Mouse (Mus musculus) adipose tissue, adult 10 weeks (tissue): ENCODE data around the gene Olfr1448. TPM values are rescaled to one million over a fixed set of nuclear protein-coding genes. Genes with fewer than 3 reads are reported as not detected.

Source experiments
- polyA plus RNA-seq: library from polyadenylated mRNA; stranded (reverse); fragments of 350-450 nt; fragmentation: Illumina TruSeq; extraction: RNeasy Lipid Tissue Mini Kit (QIAGEN cat#74804); gene quantifications from one replicate; pipeline ENCODE4 v1.2.3, GENCODE M21; 2014; ENCODE audit warnings: low read depth, low replicate concordance

Gene Olfr1448
- polyA plus RNA-seq, result not detected

DNA sequence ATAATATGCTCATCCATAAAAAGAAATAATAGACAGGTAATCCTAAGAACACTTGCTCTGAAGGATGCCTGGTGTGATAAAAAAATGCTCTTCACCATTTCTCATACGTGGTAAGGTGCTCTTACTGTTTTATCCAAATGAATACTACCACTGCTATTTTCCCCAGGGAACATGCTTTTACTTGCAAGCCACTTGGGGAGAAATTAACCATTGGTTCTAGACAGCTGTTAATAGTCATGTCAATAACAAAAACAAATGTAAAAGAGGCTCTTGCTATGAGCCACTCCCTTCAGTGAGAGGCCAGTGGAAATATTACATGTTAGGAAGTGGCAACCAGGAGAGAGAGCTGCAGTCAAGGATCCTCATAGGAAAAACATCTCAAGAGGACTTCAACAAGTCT, at the start of gene Olfr1448:
Gene Olfr1448, minus strand, starts transcription at position 101 of the 400 bp plus-strand sequence.

DNA sequence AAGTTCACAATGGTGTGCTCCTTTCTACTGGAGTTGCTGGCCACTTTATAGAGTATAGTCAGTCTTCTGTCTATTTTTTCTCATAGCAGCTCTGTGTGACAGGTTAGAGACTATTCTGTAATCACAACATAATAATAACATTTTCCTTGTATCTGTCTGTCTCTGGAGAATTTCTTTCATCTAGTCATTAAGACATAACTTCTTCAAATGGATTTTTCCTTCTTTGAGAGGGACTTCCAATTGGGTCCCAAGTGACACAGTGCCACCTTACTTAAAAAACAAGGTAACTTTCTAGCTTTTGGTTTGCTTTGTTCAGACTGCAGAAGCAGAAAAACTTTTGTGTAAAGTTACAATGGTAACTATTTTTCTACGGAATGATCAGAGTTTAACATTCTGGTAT, 25.7 kb upstream of the Olfr1448 start, which contains the start of gene Olfr1450:
Gene Olfr1450, plus strand, starts transcription at position 301 of the 400 bp plus-strand sequence.

DNA sequence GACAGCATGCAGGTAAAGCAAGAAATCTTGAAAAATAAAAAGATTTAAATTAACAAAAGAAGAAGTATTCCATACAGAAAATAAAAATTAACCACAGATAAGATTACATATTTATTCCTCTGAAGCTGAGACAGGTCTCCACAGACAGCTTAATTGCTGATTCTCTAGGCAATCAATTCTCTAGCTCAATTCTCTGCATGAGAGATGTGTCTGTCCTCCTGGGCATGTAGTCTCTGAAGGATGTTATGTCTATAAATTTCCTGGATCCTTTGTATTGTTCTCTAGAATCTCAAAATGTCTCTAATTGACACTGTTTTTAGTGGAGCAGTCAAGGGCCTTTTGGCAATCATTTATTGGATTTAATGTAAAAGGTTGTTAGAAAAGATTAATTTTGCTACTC, 6.3 kb upstream of the Olfr1448 start, which contains the start of gene Olfr1449:
Gene Olfr1449, plus strand, starts transcription at position 301 of the 400 bp plus-strand sequence.

DNA sequence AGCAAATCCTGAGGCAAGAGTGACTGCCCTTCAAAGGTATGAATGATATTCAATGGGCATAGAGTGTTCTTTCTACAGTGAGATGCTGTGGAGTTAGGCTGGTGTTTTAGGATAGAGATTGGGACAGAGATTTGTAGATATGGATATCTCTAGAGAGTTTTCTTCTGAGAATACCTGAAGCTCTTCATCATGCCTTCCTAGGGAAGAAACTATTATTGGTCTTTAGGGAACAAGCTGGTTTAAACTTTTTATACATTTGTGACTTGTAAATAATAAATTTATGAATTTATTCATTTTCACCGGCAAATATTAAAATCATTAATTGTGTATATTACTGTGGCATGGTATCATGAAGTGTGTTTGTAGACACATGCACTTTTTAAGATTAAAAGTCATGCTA, 20.6 kb downstream of the Olfr1448 start, which contains the start of gene Olfr1447:
Gene Olfr1447, minus strand, starts transcription at position 101 of the 400 bp plus-strand sequence.

DNA sequence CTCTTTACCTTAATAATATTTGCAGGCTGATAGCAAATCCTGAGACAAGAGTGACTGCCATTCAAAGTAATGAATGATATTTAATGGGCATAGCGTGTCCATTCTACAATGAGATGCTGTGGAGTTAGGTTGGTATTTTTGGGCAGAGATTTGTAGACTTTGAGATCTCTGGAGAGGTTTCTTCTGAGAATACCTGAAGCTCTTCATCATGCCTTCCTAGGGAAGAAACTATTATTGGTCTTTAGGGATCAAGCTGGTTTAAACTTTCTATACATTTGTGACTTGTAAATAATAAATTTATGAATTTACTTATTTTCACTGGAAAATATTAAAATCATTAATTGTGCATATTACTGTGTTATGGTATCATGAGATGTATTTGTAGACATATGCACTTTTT, 30.8 kb downstream of the Olfr1448 start, which contains the start of gene Olfr1446:
Gene Olfr1446, minus strand, starts transcription at position 101 of the 400 bp plus-strand sequence.

DNA sequence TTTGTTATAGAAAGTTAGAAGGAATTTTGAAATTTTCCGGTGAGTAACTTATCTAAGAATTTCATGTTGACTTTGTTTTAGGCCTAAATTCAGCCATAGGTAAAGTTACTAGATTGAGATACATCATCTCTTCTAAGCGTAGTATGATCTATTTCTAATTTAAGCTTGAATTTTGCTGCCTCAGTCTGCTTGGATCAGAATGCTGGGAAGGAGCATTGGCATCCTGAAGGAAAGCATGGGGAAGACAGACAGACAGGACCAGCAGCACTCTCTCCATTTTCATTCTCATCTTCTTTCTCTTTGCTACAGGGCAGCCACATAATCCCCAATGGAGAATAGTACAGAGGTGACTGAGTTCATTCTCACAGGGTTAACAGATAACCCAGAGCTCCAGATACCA, 40.7 kb downstream of the Olfr1448 start, which contains the start of gene Olfr1445:
Gene Olfr1445, plus strand, starts transcription at position 301 of the 400 bp plus-strand sequence.

Other genes starting within 250 kb of the Olfr1448 start
- gene Olfr1443, start 246.3 kb downstream of the Olfr1448 start, polyA plus RNA-seq, result not detected
- gene Keg1, start 228.6 kb downstream of the Olfr1448 start, polyA plus RNA-seq, result 1.5 TPM
- 1.4 TPM for gene Cntf, start 158.8 kb downstream of the Olfr1448 start, polyA plus RNA-seq
- 54.3 TPM for gene Zfp91, start 128.3 kb downstream of the Olfr1448 start, polyA plus RNA-seq
- 7.7 TPM for gene Lpxn, start 128.2 kb downstream of the Olfr1448 start, polyA plus RNA-seq
- not detected for gene Gm5244, start 77.7 kb downstream of the Olfr1448 start, polyA plus RNA-seq
- gene Olfr1444, start 67.1 kb downstream of the Olfr1448 start, polyA plus RNA-seq, result not detected
- gene Olfr1445, start 40.6 kb downstream of the Olfr1448 start, polyA plus RNA-seq, result not detected
- not detected for gene Olfr1446, start 30.9 kb downstream of the Olfr1448 start, polyA plus RNA-seq
- gene Olfr1447, start 20.7 kb downstream of the Olfr1448 start, polyA plus RNA-seq, result not detected
- gene Olfr1449, start 6.4 kb upstream of the Olfr1448 start, polyA plus RNA-seq, result not detected
- not detected for gene Olfr1450, start 25.8 kb upstream of the Olfr1448 start, polyA plus RNA-seq
- gene Olfr1451, start 70.6 kb upstream of the Olfr1448 start, polyA plus RNA-seq, result not detected
- not detected for gene Olfr1453, start 103.9 kb upstream of the Olfr1448 start, polyA plus RNA-seq
- not detected for gene Olfr1454, start 136.2 kb upstream of the Olfr1448 start, polyA plus RNA-seq
- not detected for gene Olfr1457, start 173.5 kb upstream of the Olfr1448 start, polyA plus RNA-seq
- not detected for gene Olfr1458, start 182.4 kb upstream of the Olfr1448 start, polyA plus RNA-seq
- gene Olfr1459, start 225.1 kb upstream of the Olfr1448 start, polyA plus RNA-seq, result not detected
- gene Olfr1461, start 238.6 kb upstream of the Olfr1448 start, polyA plus RNA-seq, result not detected